Mouse (Mus musculus) heart, adult 8-10 months (tissue): Measurements from ENCODE around the gene Ttll11. TPM values are rescaled to one million over a fixed set of nuclear protein-coding genes. Genes with fewer than 3 reads are reported as not detected.

Source experiments
- DNase-seq: peaks from one replicate; pipeline ENCODE4 v3.0.0; 2022; ENCODE audit warnings: low spot score
- total RNA-seq, 4 experiments: library from RNA; stranded (reverse); gene quantifications; 2 replicates each; pipeline ENCODE4 v1.2.4; 2022

Gene Ttll11
- total RNA-seq, 4 experiments from 2014 or later: 1.5 to 2.7 (median 1.8) TPM

GRCm38 (mm10) chr2:35965883-35966513, 13.7 kb downstream of the Ttll11 start:
- no peak for DNase-seq

GRCm38 (mm10) chr2:35963280-35963679, 16.4 kb downstream of the Ttll11 start:
- no peak for DNase-seq

DNA sequence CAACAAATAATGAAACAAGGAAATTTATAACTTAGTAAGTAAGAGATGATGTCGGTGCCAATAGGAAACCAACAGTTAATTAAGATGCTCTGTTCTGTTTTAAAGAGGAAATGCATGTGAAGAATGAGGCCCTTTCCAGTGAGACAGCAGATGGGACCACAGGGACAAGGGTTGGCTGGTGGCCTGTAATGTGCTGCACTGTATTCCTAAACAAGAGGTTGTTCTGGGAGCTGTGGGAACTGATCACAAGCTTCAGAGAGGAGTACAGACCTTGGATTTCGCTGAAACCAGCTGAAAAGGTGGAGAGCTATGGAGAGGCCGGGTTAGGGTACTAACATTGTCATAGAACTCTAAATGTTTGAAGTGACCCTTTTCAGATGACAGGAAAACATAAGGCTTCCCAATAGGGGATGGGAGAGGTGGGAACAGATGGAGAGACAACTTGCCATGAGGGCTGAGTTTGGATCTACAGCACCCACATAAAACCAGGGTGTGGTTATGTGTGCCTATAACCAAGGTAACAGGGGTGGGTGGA, 18.1 kb downstream of the Ttll11 start:
- DNase-seq: no peak

DNA sequence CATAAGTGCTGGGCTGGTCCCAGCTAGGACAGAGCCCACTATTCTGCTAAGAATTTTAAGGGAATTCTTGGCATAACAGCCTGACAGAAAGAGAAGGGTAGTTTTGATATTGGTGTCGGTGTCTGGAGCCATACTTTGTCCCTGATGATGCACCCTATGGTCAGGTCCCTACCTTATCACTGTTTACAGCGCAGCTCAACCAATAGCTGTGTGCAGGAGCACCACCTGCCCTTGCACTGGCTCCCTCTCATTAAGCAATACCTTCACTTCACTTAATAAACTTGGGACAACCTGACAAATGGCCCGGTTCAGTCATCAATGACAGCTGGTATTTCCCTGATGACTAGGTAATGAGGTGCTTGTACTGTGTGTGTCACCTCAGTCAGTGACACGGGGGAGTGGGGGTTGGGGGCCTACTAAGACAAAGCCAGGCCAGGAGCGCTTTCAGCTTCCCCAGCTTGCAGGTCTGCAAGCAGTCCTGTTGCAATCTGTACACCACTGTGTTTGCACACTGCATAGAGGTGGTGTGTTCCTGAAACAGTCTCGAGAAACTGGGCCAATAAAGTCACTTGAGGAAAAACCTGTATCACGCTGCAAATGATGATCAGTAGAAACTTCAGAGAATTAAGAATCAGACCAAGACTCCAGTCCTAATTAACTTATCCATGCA, 22.1 kb downstream of the Ttll11 start:
- DNase-seq: no peak

- DNase-seq: no peak
These were observed 24.5 kb downstream of the Ttll11 start for GRCm38 (mm10) chr2:35955211-35955610.

GRCm38 (mm10) chr2:35952187-35952958, 27.3 kb downstream of the Ttll11 start:
- DNase-seq: no peak

DNA sequence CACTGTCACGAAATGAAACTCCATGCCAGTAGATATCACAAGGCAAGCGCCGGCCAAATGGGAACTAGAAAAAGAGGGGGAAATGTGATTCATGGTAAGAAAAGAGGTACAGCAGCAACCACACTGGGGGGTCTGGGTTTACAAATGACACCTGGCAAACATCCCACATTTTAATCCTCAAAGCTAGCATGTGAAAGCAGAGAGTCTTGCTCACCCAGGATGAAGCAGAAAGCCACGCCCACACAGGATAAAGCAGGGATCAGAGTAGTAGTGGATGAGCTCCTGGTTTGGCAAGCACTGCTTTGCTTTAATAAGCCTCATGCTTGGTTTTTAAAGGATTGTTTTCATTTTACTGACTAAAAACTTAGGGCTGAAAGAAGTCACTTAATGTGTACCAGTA, 34.8 kb downstream of the Ttll11 start:
- DNase-seq: no peak

DNA sequence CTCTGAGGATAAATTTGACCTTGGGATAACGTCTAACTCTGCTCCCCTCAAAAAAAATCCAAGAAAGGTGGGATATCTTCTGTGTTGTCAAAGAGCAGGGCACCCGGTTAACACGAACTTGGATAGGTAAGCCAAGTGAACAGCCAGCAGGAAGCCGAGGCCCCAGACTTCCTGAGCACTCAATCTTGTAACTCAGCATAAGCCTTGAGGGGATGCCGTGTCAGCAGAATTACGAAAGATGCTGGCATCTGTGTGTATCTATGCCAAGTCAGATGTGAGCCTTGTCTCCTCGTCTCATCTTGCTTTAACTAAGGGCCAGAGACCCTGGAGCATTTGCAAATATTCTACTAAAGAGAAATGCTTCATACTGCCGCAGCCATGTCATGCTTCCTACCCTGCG, 36.8 kb downstream of the Ttll11 start:
- DNase-seq: no peak

DNA sequence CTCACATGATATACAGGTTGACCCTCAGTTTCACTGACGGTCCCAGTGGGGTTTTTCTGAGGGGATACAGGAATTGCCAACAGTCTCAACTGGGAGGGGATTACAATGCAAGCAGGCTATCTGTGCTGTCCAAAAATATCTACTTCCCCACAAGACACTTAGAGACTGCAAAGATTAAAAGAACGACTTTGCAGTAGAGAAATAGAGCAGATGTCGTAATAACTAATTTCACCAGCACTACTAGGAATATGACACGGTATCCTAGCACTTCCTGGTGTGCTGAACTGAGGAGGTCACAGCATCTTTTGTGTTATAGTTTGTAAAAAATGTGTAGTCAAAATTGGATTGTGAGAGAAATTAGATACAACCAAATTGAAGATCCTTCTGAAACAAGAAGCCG, 44.7 kb downstream of the Ttll11 start:
- DNase-seq: no peak

- DNase-seq: no peak
These were observed 46.6 kb downstream of the Ttll11 start for GRCm38 (mm10) chr2:35933116-35933515.

GRCm38 (mm10) chr2:35931619-35932018, 48.1 kb downstream of the Ttll11 start:
- DNase-seq: no peak

- DNase-seq: peak; percentile 70
These were observed 49.1 kb downstream of the Ttll11 start for GRCm38 (mm10) chr2:35930498-35931149.

GRCm38 (mm10) chr2:35928133-35928532, 51.6 kb downstream of the Ttll11 start:
- DNase-seq: peak; percentile 38

DNA sequence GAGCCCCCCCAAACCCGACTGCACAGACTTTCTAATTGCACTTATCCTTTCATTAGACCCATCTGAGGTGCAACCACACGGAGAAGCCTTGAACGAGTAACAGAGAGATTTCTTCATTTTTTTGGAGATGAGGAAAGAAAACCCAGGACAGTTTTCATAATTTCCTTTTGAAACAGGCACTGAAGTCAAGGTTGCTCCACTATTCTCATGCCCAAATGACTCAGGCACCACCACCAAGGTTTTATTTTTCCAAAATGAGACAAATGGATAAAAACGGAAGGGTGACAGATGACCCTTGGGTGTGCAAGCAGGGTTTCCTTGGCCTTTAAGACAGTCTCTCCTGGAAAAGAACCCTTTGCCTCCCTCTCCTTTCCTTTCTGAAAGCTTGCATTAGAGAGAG, 54.8 kb downstream of the Ttll11 start:
- DNase-seq: no peak

GRCm38 (mm10) chr2:35922956-35923355, 56.8 kb downstream of the Ttll11 start:
- no peak for DNase-seq

GRCm38 (mm10) chr2:35912090-35912489, 67.6 kb downstream of the Ttll11 start:
- no peak for DNase-seq

- no peak for DNase-seq
These were observed 68.0 kb downstream of the Ttll11 start for GRCm38 (mm10) chr2:35911675-35912074.

DNA sequence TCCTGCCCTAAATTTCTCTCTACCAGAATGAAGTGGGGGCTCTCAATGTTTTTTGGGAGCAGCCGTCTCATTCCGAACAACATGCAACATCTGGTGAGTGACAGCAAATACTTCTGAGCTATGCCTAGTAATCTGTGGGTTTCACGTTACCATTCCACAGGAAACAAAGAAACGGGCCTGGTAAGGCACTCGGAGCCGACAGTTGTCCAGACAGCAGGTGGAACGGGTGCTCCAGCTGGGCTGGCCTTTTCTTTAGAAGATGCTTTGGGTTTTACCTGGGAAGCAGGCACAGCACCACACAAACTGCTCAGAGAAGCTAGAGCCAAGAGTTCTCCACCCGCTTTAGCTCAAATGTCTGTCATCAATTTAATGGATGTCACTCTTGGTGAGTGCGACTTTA, 69.0 kb downstream of the Ttll11 start:
- DNase-seq: no peak

DNA sequence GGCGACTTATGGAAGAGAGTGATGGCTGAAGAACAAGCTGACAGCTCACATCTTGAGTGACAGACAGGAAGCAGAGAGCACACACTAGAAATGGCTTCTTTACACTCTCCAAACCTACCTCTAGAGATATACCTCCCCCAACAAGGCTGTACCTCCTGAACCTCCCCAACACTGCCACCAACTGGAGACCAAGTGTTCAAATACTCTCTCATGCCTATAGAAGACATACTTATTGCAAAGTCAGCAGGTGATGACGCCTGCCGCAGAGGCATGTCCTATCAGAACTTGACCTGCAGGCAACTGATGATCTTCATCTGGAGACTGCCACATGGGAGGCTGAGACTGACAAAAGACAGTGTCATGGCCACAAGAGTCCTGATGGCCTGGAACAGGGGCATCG, 70.4 kb downstream of the Ttll11 start:
- no peak for DNase-seq

DNA sequence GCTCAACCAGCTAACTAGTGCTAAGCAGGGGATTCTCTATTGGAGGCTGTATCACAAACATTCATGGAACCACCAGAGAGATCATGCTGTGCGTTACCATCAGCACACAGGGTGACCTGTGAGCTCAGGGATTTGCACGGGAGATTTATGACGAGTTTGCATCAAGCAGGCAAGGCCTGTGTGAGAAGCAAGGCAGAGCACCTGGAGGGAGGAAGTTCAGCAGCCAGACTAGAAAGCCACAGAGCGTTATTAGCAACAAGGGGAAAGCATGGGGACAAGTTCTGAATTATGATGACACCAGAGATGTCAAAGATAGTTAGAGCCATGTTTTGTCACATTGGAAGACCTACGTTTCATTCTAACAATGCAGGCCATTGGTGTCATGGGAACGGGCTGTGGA, 72.1 kb downstream of the Ttll11 start:
- no peak for DNase-seq

GRCm38 (mm10) chr2:35906174-35906798, 73.4 kb downstream of the Ttll11 start:
- peak; percentile 87 for DNase-seq

DNA sequence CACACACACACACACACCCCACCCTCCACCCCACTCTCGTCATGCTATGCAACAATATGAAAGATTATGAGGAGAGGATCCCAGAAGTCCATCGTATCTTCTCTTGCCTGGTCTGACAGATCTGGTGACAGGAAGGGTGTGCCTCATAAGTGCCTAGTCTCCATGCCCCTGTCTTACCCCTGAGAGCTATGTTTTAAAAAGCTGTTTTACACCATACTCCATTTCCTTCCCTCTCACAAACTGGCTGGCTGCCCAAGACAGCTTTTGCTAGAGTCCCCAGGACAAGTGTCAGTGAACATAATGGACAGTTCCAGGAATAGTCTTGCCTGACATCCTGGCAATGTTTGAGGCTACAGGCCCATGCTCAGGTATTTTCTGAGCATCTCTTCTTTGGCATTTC, 78.9 kb downstream of the Ttll11 start:
- peak; percentile 38 for DNase-seq
